Mouse (Mus musculus) kidney, embryonic 15.5 days (tissue): ENCODE data around the gene Efhb. TPM values are rescaled to one million over a fixed set of nuclear protein-coding genes. Genes with fewer than 3 reads are reported as not detected.

Experiments
- ATAC-seq: fragments of 200-750 bp; cut with Nextera tagmentation; replicated peaks from 2 replicates; pipeline ENCODE4 v1.8.0; 2017; ENCODE audit warnings: moderate TSS enrichment; ENCODE audit not compliant: low FRiP score
- H3K27ac ChIP-seq: fragments of 300-500 bp; sonication (generic); 2 replicates; pipeline ENCODE4 v1.5.1; 2015; ENCODE audit warnings: mild to moderate bottlenecking, inconsistent platforms
- H3K27me3 ChIP-seq: fragments of 300-500 bp; sonication (generic); 2 replicates; pipeline ENCODE4 v1.6.1; 2015; ENCODE audit warnings: inconsistent platforms
- H3K36me3 ChIP-seq: fragments of 300-500 bp; sonication (generic); 2 replicates; pipeline ENCODE4 v1.6.1; 2015; ENCODE audit warnings: inconsistent platforms
- H3K4me1 ChIP-seq: fragments of 300-500 bp; sonication (generic); 2 replicates; pipeline ENCODE4 v1.6.1; 2015; ENCODE audit warnings: inconsistent platforms
- H3K4me2 ChIP-seq: fragments of 300-500 bp; sonication (generic); 2 replicates; pipeline ENCODE4 v1.6.1; 2015; ENCODE audit warnings: moderate library complexity, mild to moderate bottlenecking, inconsistent platforms
- H3K4me3 ChIP-seq: fragments of 300-500 bp; sonication (generic); replicated peaks from 2 replicates; pipeline ENCODE4 v1.5.1; 2015; ENCODE audit warnings: mild to moderate bottlenecking, inconsistent platforms
- H3K9ac ChIP-seq: fragments of 300-500 bp; sonication (generic); 2 replicates; pipeline ENCODE4 v1.6.1; 2015; ENCODE audit warnings: mild to moderate bottlenecking, inconsistent platforms
- H3K9me3 ChIP-seq: fragments of 300-500 bp; sonication (generic); replicated peaks from 2 replicates; pipeline ENCODE4 v1.6.1; 2016; ENCODE audit warnings: inconsistent platforms
- WGBS: fragments of 180-500 bp; shearing (Covaris S2); methylation state at CpG from one replicate; pipeline ENCODE4 v1.1.7; 2015; ENCODE audit warnings: mixed read lengths; 5-methylcytosine and 5-hydroxymethylcytosine counted together
- polyA plus RNA-seq: library from polyadenylated mRNA; unstranded; fragments of >200 nt; fragmentation: Nextera tagmentation; extraction: Ambion mirVana; gene quantifications from 2 replicates; pipeline ENCODE4 v1.2.1, GENCODE M21; 2015

Efhb gene
- polyA plus RNA-seq, 1 experiment from 2014 or later, result 0.18 TPM

DNA sequence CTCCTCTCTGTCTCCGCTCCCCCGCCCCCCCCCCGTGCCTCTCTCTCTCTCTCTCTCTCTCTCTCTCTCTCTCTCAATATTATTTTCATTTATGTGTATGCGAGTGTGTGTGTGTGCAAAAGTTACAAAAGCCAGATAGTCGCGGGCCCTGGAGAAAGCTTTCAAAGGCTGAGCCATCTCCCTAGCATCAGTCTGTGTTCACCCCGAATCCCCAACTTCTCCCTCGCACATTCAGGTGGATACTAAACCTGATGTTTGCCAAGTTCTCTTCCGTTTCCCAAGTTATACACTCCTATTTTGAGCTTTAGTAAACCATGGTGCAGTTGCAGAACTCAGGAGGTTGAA, 347 bp upstream of the Efhb start:
- 26% methylated on average over 6 of the region's 9 CpGs for WGBS
- H3K36me3 ChIP-seq, result no peaks in the 10 kb centered on the region
- no peaks in the 10 kb centered on the region for H3K27me3 ChIP-seq
- H3K27ac ChIP-seq, result no peak overlapping the region
- no peak overlapping the region for H3K9ac ChIP-seq
- peak overlapping the region; percentile 43 for H3K4me3 ChIP-seq
- no peaks in the 10 kb centered on the region for H3K9me3 ChIP-seq
- peak; percentile 38; the same call in 1 of the 2 replicates for ATAC-seq
- peaks cover 6% of the 10 kb centered on the region; the same call in 1 of the 2 replicates for H3K4me1 ChIP-seq
- H3K4me2 ChIP-seq, result peak overlapping the region; percentile 65

DNA sequence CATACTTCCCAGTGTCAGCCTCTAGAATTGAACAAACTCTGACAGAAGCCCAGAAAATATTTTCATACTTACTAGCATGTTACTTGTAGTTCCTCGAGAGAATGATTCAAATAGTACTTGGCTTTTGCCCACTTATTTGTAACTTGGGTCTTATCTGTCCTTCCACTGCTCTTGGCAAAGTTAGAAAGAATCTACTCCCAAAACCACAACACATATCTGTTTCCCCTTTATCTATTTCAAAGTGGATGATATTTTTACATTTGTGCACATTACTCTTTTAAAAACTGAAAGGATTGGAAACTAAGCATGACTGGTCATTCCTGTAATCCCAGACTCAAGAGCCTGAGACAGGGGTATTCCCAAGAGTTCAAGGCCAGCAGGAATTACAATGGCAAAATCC, 6.4 kb downstream of the Efhb start:
- no peak for ATAC-seq
- WGBS, result 71% methylated on average over 1 of the region's 1 CpGs
- no peaks in the 10 kb centered on the region for H3K36me3 ChIP-seq
- H3K4me1 ChIP-seq, result no peaks in the 10 kb centered on the region
- H3K9ac ChIP-seq, result no peak overlapping the region
- no peak overlapping the region for H3K4me3 ChIP-seq
- no peaks in the 10 kb centered on the region for H3K27me3 ChIP-seq
- no peak overlapping the region for H3K4me2 ChIP-seq
- H3K27ac ChIP-seq, result no peak overlapping the region
- no peaks in the 10 kb centered on the region for H3K9me3 ChIP-seq

DNA sequence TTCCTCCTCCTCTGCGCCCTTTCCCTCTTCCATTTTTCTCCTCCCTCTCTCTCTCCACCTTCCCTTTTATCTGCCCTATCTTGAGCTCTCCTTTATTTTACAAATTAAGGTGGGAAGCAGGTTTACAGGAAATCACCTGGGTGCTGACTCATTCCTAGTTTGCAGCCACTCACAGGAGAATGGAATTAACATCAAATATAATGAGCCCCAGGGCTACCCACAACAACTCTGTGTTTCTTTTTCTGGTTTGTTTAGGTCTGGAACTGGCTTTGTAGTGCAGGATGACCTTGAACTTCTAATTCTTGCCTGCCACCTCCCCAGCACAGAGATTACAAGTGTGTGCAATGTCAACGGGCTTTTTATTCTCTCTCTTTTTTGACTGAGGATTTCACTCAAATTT, 7.0 kb downstream of the Efhb start:
- no peak overlapping the region for H3K27ac ChIP-seq
- H3K27me3 ChIP-seq, result no peaks in the 10 kb centered on the region
- H3K4me1 ChIP-seq, result no peaks in the 10 kb centered on the region
- no peak overlapping the region for H3K4me3 ChIP-seq
- no peak for ATAC-seq
- no peak overlapping the region for H3K9ac ChIP-seq
- H3K36me3 ChIP-seq, result no peaks in the 10 kb centered on the region
- no peaks in the 10 kb centered on the region for H3K9me3 ChIP-seq
- H3K4me2 ChIP-seq, result no peak overlapping the region
- WGBS, result 77% methylated on average over 2 of the region's 2 CpGs

DNA sequence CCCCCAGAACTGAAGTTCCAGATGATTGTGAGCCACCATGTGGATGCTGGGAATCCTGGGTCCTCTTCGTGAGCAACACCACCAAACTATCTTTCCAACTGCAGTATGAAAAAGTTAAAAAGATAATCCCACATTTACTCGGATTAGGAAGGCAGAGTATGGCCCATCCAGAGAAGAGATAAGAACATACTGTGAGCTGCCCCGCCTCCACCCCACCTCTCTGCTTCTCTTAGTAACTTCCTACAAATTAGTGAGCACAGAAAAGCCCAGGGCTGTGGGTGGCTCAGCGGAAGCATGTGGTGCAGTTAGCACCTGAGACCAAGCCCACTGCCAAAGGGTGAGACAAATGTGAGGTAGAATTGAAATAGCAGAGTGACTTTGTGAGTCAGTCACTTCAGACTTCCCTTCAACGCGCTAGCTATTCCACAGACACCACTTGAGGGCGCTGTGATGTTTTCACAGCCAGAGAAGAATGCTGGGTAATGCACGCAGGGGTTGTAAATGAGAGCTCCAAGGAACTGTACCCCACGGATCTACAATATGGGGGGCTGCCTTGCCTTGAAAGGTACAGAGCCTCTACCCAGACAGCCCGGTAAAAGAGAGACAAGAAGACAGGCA, 60.3 kb downstream of the Efhb start:
- H3K27ac ChIP-seq, result no peak overlapping the region
- no peaks in the 10 kb centered on the region for H3K27me3 ChIP-seq
- ATAC-seq, result no peak
- no peak overlapping the region for H3K4me2 ChIP-seq
- no peak overlapping the region for H3K9ac ChIP-seq
- no peak overlapping the region for H3K4me3 ChIP-seq
- no peaks in the 10 kb centered on the region for H3K4me1 ChIP-seq
- 44% methylated on average over 10 of the region's 10 CpGs for WGBS
- no peaks in the 10 kb centered on the region for H3K9me3 ChIP-seq
- no peaks in the 10 kb centered on the region for H3K36me3 ChIP-seq

DNA sequence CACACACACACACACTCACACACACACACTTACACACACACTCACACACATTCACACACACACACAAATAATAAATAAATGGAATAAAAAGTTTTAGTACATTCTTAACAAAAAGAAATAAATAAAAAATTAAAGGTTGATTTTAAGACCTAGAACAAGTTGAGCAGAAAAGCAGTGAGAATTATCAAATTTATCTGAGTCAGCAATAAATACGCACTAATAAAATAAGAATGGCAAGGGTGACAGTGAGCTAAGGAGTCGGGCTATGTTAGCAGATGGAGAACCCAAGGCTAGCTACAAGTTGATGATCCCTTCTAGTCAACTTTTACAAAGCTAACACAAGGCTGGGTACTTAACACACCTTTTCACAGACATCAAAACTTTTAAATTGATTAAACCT, 69.9 kb downstream of the Efhb start:
- WGBS, result 87% methylated on average over 2 of the region's 2 CpGs
- no peak for ATAC-seq
- no peak overlapping the region for H3K4me3 ChIP-seq
- no peaks in the 10 kb centered on the region for H3K27me3 ChIP-seq
- no peaks in the 10 kb centered on the region for H3K36me3 ChIP-seq
- H3K27ac ChIP-seq, result no peak overlapping the region
- no peaks in the 10 kb centered on the region for H3K4me1 ChIP-seq
- no peaks in the 10 kb centered on the region for H3K9me3 ChIP-seq
- no peak overlapping the region for H3K9ac ChIP-seq
- no peak overlapping the region for H3K4me2 ChIP-seq

DNA sequence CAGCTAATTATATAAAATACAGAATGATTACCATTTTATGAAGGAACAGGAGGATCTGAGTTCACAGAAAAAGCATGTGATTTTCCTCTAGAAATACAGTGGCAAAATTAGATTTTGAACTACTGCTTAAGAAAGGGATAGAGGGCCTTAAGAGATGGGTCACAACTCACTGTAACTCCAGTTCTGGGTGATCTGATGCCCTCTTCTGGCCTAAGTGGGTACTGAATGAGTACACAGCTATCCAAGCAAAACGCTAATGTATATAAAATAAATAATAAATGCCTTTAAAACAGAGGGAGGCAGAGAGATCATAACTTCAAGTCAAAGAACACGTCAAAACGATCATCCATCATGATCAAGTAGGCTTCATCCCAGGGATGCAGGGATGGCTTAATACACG, 73.6 kb downstream of the Efhb start:
- H3K9ac ChIP-seq, result no peak overlapping the region
- H3K27ac ChIP-seq, result no peak overlapping the region
- H3K9me3 ChIP-seq, result no peaks in the 10 kb centered on the region
- ATAC-seq, result no peak
- no peaks in the 10 kb centered on the region for H3K4me1 ChIP-seq
- WGBS, result 52% methylated on average over 4 of the region's 4 CpGs
- H3K27me3 ChIP-seq, result no peaks in the 10 kb centered on the region
- no peak overlapping the region for H3K4me2 ChIP-seq
- H3K36me3 ChIP-seq, result no peaks in the 10 kb centered on the region
- no peak overlapping the region for H3K4me3 ChIP-seq

DNA sequence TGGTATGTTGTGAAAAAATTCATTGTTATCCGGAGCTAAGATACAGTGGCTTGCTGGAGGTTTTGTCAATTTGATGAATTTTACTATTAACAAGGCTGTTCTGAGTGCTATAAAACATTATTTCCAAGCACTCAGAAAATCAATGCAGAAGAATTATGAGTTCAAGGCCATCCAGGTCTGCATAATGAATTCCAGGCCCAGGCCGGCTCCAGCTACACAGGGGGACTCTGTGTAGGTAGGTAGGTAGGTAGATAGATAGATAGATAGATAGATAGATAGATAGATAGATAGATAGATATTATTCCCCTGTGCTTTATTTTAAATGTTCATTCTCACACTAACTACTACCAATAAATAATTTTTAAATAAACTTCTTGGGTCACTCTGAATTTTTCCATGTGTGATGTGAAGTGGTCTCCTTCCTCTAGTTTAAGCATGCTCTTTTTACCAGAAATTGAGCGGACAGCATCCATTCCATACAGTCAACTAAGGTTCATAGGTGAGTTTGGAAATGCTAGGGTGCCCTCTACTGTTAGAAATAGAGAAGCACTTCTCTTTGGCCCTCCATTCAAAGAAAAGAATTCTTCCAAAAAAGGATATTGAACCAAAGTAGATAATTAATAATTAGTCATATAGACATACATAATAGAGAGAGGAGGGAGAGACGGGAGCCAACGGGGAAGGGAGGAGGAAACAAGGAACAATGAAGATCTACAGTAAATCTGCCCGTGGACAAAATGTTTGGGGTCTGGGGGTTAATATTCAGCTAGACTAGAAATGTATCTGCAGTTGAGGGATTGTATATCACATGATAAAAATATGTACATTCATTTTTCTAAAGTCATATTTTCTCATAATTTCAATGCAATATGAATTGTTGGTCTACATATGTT, 75.3 kb downstream of the Efhb start:
- Histone ChIP-seq H3K4me1 (no peaks in the 10 kb centered on the region), H3K4me3 (no peak overlapping the region), H3K27me3 (no peaks in the 10 kb centered on the region), H3K9ac (no peak overlapping the region), H3K9me3 (no peaks in the 10 kb centered on the region), H3K27ac (no peak overlapping the region), H3K36me3 (no peaks in the 10 kb centered on the region), H3K4me2 (no peak overlapping the region)
- WGBS, result 43% methylated on average over 6 of the region's 6 CpGs
- ATAC-seq, result 0 out of 2 replicates have a peak, but pooled peaks have one; percentile 43

DNA sequence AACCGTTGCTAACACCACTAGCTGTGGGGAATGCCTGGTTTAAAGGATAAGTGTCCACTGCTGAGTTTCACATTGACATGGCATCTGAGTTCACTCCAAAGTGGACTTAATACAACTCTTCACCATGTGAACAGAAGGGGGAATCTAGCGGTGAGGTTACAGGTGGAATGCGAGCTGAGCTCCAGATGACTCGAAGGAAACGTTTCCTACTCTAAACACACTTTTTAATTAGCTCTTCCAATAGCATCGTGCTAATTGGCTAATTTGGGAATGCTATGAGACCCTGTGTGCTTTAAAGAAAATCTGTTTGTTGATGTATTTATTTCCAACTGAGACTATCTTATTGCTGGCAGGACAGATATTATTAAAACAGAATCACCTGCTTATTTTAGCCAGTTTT, 76.3 kb downstream of the Efhb start:
- Histone ChIP-seq H3K4me1 (no peaks in the 10 kb centered on the region), H3K27ac (no peak overlapping the region), H3K9me3 (no peaks in the 10 kb centered on the region), H3K9ac (no peak overlapping the region), H3K4me2 (no peak overlapping the region), H3K36me3 (no peaks in the 10 kb centered on the region), H3K27me3 (no peaks in the 10 kb centered on the region), H3K4me3 (no peak overlapping the region)
- 69% methylated on average over 6 of the region's 6 CpGs for WGBS
- no peak for ATAC-seq

DNA sequence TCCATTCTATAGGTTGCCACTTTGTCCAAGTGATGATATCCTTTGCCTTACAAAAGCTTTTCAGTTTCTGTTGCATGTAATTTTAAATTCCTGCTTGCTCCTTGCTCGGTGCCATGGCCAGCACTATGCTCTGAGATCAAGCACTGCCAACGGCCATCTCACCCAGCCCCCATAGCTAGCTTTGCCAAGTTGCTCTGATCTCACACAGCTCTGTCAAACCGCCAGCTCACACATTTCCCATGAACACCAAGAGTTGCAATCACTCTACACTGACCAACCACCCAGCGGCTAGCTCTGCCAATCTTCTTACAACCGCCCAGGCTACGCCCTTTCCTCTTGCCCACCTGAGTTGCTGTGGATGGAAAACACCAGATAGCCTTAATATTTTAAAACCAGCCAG, 99.0 kb downstream of the Efhb start:
- Histone ChIP-seq H3K36me3 (no peaks in the 10 kb centered on the region), H3K27ac (no peak overlapping the region), H3K27me3 (no peaks in the 10 kb centered on the region), H3K4me2 (no peak overlapping the region), H3K4me1 (no peaks in the 10 kb centered on the region), H3K9ac (no peak overlapping the region), H3K9me3 (no peaks in the 10 kb centered on the region), H3K4me3 (no peak overlapping the region)
- 85% methylated on average over 6 of the region's 6 CpGs for WGBS
- no peak for ATAC-seq

Other genes starting within 250 kb of the Efhb start
- 76.5 and 78.9 TPM in 2 replicates for gene Rab5a, start 15.9 kb upstream of the Efhb start, polyA plus RNA-seq
- 0.17 and 0.21 TPM in 2 replicates for gene Pp2d1, start 76.1 kb upstream of the Efhb start, polyA plus RNA-seq
- 3.8 and 4.4 TPM in 2 replicates for gene Kat2b, start 103.5 kb upstream of the Efhb start, polyA plus RNA-seq
- 35.1 and 37.7 TPM in 2 replicates for gene Sgo1, start 226.0 kb upstream of the Efhb start, polyA plus RNA-seq